Mouse (Mus musculus): ENCODE measurements at regions not wholly inside any gene's neighbourhood (a gene's known extent, or its start where the extent isn't known, plus 50 kb on each side); places are given as distances from the start of the nearest gene placed in this dataset.

GRCm38 (mm10) chr1:189063699-189064098 is 56.1 kb upstream of the Kctd3 start:
- H3K36me3 ChIP-seq (ENCODE audit: control insufficient read depth, insufficient read depth, low read length) = peaks cover 4% of the 10 kb centered on the region
- no peaks in the 10 kb centered on the region for H3K79me2 ChIP-seq (replicated peaks; ENCODE audit: control insufficient read depth, insufficient read depth, low read length)
- H3K27me3 ChIP-seq (ENCODE audit: control insufficient read depth, insufficient read depth, low read length) = no peaks in the 10 kb centered on the region
- TF ChIP-seq CTCF (IDR thresholded peaks at IDR 0.05) = no peak
- TF ChIP-seq EP300 (IDR thresholded peaks at IDR 0.05; ENCODE audit: insufficient read depth, low read depth, low read length) = no peak
- no peak for TF ChIP-seq POLR2A (IDR thresholded peaks at IDR 0.05; ENCODE audit: insufficient read depth, low read depth, low read length)
- H3K4me3 ChIP-seq = no peak overlapping the region
- no peak for DNase-seq
- WGBS = 61% methylated on average over 2 of the region's 2 CpGs
- intact Hi-C loops (cut with DNase I) = no loop called here
- H3K9ac ChIP-seq (ENCODE audit: low read depth, low read length) = no peak overlapping the region
- peaks cover 4% of the 10 kb centered on the region for H3K4me1 ChIP-seq (ENCODE audit: control insufficient read depth, insufficient read depth, low read length)
- no peak overlapping the region for H3K27ac ChIP-seq

- Histone ChIP-seq H3K79me2 (replicated peaks; ENCODE audit: control insufficient read depth, insufficient read depth, low read length) (no peaks in the 10 kb centered on the region), H3K27me3 (ENCODE audit: control insufficient read depth, insufficient read depth, low read length) (no peaks in the 10 kb centered on the region), H3K36me3 (ENCODE audit: control insufficient read depth, insufficient read depth, low read length) (no peaks in the 10 kb centered on the region; the same call in 1 of the 2 replicates), H3K9ac (ENCODE audit: low read depth, low read length) (no peak overlapping the region), H3K27ac (no peak overlapping the region), H3K4me1 (ENCODE audit: control insufficient read depth, insufficient read depth, low read length) (peaks cover 4% of the 10 kb centered on the region), H3K4me3 (no peak overlapping the region)
- intact Hi-C loops (cut with DNase I) = no loop called here
- DNase-seq = no peak
- 91% methylated on average over 7 of the region's 7 CpGs for WGBS
- TF ChIP-seq CTCF (IDR thresholded peaks at IDR 0.05) = no peak
- no peak for TF ChIP-seq POLR2A (IDR thresholded peaks at IDR 0.05; ENCODE audit: insufficient read depth, low read depth, low read length)
- TF ChIP-seq EP300 (IDR thresholded peaks at IDR 0.05; ENCODE audit: insufficient read depth, low read depth, low read length) = no peak
Measured at GRCm38 (mm10) chr1:189063209-189063608, 55.6 kb upstream of the Kctd3 start.
